Mouse (Mus musculus): Measurements from ENCODE around the gene Prkar1a.

The Prkar1a gene

DNA sequence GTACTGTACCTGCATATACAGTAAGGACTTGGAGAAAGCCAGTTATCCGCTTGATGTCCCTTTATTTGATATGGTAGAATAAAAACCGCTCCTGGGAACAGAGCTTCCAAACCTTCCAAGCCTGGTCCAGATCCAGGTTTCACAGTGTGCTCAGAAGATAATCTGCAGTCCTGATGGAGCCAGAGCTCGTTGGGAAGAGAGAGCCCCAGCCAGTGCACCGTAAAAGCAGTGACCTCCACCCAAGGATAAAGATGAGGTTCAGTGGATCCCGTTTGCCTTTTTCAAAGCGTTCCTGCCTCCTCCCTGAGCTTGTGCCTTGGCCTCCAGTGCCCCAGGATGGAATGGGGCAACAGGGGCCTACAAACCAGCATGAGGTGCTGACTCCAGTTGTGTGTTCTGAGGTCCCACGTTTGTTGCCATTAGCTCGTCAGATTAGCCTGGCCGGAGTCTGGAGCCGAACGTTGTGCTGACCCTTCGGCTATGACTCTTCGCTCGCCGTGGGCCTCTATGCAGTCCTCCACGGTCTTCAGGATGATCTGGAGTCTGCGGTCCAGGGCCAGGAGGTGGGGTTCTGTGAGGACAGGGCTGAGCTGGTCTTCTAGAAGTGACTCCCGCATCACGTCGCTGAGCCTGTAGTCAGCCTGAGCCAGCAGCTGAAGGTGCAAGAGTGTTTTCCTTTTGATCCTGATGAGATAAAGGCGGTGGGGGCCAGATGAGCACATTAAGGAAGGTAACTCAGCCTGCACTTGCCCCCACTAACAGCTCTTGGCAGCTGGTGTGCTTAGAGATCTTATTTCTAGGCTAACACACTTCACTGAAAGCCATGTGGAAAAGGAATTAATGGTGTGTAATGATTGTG is 23.9 kb downstream of the Prkar1a start:
- DNase-seq (ENCODE audit: low spot score), result no peak

DNA sequence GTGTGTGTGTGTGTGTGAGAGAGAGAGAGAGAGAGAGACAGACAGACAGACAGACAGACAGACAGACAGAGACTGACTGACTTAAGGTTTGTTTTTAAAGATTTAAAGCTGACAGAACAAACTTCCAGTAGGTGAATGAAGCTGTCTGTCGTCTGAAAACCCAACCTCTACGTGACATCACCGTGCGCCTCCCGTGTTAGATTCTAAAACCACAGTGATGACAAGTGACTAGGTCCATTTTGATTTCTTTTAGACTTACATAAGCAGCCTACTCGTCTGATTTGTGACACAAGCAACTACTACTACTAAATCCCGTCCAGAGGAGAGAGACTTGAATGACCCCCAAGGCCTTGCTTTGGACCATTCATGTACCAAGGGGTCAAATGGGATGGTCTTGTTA is 24.5 kb downstream of the Prkar1a start:
- DNase-seq (ENCODE audit: low spot score), result no peak

DNA sequence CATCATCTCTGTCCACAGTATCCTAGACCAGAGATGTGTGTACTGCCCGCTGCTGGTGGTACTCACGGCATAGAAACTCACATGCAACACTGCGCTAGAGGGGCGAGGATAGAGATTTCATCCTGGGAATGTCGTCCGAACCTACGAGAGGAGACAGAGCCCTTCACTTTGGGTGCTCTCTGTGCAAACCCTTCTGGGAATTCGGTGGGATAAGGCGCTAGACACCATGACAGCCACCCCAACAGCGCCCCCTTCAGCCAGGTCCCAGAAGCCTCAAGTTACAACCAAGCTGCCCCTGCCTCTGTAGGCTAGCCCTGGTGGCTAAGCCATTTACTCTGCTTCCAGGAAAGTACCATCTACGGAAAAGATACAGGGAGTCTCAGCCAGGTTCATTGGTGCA is 25.3 kb downstream of the Prkar1a start:
- DNase-seq (ENCODE audit: low spot score), result no peak

DNA sequence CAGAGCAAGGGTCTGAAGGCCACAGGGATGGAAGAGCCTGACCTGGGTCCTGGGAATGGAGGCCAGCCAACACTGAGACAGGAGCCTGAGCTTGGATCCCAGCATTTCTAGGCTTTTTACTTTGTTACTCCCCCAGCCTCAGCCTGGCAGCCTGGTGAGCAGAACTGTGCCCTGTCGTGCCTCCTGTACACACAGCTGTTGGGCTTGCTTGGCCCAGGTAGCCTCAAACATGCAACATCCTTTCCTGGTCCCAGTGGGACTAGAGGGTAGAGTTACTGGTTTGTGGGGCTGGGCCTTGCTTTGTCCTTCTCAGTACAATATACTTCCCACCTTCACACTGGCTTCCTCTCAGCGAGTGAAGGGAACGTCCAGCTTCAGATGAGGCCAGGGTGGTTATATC is 26.0 kb downstream of the Prkar1a start:
- no peak for DNase-seq (ENCODE audit: low spot score)

DNA sequence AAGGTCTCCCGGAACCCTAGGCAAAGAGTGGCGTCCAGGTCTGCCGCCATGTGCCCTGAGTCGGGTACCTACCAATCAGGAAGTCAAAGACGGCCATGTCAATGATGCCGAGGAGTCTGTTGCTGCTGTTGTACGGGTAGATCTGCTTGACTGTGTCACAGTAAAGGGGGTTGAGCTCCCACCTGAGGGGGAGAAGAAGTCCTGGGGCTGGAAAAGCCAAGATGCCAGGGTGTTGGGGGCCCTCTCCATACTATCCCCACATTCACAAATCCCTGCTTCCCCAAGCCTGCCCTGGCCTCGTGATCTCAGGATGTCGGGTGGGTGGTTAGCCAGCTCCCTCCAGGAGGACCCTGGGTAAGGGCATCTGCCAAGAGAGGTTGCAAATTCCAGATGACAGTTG is 26.6 kb downstream of the Prkar1a start:
- no peak for DNase-seq (ENCODE audit: low spot score)

DNA sequence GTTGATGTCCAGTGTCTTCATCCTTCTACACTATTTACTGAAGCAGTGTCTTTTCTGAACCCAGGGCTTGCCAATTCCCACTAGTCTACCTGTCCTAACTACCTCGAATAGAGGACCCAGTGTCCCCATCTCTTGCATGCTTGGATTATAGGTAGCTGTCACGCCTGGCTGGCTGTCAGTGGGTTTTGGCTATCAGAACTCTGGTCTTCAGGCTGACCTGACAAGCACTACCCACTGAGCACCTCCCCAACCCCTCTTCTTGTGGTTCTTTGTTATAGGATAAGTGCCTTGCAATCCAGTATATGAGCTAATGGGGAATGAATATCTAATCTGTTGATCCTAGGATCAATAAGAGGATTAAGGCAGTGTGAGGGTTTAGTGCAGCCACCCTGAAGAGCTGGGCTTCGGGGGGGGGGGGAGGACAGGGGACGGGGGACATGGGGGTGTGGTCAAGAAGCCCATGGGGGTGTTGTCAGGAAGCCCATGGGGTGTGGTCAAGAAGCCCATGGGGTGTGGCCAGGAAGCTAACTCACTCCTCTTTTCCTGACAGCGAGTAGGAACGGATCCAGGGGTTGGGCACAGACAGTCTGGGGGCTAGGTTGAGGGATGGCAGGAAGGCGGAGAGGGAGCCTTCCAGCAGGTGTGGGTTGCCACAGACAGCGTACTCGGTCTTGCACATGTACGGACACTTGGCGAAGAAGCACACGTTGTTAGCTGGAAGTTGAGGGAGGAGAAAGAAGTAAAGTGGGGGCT is 27.6 kb downstream of the Prkar1a start:
- no peak for DNase-seq (ENCODE audit: low spot score)

DNA sequence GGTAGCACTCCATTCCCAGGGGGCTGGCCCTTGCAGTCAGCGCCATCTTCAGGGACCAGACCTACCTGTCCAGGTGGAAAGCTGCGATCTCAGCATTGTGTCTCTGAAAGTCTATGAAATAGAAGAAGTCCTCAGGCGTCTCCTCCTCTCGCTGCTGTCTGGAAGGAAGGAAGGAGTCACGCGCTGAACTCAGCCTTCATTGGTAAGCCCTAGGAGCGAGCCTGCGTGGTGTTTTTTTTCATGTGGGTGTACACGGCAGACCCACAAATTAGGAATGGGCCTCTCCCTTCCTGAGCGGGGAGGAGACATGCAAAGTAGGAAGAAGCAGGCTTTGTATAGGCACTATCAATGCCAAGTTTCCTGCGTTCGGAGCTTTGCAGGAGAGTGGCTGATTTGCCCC is 29.1 kb downstream of the Prkar1a start:
- no peak for DNase-seq (ENCODE audit: low spot score)

DNA sequence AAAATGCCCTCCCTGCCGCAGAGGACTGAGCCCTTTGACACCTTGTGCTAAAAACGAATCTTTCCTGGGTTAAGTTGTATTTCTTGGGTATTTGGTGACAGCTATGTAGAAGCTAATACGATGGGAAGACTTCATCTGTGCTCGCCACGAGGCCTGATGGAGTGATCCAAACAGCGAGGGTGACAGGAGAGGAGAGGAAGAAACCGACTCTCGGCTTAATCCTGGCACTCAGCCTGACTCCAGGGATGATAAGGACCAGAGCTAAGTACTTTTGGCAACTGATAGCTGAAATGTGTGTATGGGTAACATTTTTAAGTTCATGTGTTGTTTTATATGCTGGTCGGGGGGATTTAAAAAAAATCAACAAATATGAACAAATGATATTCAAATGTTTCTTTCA is 31.7 kb downstream of the Prkar1a start:
- DNase-seq (ENCODE audit: low spot score), result no peak

DNA sequence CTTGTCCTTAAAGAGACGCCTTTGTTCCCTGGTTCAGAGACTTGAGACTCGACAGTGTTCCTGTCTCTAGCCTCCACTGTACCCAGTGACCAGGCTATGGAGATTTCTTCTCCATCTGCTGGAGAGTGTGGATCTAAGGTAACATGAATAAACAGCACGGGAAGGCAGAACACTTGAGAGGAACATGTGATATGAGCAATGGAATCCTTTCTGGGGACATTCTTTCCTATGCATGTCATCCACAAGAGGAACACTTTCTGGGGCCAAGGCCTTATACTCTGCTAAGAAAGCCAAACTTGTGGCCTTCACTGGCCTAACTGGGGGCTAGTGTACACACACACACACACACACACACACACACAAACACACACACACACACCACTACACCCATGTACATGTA is 32.4 kb downstream of the Prkar1a start:
- no peak for DNase-seq (ENCODE audit: low spot score)

DNA sequence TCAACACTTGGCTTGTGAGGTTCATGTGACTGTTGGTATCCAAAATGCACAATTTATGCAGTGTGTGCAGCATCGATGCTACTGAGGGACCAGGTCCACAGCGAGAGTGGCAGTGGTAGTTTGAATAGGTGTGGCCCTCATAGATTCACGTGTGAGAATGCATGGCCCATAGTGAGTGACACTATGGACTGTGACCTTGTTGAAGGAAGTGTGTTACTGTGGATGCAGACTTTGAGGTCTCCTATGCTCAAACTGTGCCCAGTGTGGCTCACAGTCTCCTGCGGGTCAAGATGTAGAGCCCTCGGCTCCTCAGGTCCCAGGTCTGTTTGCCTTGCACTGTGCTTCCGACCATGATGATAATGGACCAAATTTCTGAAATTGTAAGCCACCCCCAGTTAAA is 33.0 kb downstream of the Prkar1a start:
- DNase-seq (ENCODE audit: low spot score), result no peak

DNA sequence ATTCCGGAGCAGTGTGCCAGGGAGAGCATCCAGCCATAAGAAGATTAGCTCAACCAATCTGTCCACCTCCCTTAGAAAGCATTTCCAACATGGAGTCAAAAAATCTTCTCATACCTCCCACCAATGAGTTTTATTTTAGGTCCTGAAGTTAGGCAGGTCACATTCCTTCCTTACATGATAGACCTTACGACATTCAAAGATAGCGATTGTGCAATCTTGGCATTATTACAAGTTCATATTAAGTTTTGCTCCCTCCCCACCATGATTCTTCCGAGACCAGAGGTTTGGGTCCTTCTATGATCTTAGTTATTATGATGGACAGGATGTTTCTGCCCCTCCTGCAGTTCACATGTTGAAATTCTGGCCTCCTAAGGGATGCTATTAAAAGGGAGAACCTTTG is 40.3 kb downstream of the Prkar1a start:
- DNase-seq (ENCODE audit: low spot score), result no peak

DNA sequence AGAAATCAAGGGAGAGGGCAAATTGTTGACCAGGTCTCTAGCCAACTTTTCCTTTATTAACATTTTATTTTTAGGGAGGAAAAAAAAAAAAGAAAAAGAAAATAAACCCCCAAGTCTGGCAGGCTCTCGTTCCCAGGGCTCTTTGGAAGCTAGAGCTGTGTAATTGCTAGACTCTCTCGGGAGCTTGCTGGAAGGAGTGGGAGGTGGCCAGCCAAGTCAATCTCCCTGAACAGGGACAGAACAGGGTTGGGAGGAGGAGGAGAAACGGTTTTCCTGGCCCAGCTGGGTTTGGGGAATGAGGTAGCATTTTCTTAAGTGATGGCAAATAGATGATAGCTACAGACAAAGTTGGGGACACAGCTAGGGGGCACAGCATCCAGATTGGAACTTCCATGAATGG is 43.5 kb downstream of the Prkar1a start:
- peak; percentile 82 for DNase-seq (ENCODE audit: low spot score)

DNA sequence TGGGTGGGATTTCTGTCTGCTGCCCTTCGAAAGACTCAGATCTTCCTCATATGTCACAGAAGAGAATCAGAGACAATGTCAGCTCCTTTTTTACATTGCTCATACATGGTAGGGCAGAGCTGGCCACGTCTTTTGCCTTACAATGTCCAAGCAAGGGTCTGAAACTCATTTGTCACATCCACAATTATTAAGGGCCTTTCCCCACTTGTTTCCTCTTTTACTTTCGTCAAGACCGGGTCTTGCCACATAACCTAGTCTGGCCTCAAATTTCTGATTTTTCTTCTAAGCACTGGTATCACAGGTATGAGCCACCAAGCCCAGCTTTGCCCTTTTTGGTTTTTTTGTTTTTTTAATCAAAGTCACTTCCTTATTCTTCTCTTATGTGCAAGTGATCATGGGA is 47.3 kb downstream of the Prkar1a start:
- DNase-seq (ENCODE audit: low spot score), result no peak

DNA sequence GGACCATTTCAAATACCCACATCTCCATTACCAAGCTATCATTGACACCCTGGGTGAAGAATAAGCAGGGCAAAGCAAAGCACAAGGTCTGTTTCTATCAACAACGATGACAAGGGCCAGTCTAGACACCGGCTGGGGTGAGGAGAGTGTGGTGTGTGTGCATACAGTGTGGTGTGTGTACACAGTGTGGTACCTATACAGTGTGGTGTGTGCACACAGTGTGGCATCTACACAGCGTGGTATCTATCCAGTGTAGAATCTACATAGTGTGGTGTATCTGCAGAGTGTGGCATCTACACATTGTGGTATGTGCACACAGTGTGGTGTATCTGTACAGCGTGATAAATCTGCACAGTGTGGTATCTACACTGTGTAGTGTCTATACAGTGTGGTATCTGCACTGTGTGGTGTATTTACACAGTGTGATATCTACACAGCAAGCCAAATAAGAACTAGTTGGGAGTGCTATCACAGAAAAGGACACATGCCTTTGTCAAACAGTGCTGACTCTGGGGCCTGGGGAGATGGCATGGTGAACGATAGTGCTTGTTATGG is 48.0 kb downstream of the Prkar1a start:
- DNase-seq (ENCODE audit: low spot score), result no peak

DNA sequence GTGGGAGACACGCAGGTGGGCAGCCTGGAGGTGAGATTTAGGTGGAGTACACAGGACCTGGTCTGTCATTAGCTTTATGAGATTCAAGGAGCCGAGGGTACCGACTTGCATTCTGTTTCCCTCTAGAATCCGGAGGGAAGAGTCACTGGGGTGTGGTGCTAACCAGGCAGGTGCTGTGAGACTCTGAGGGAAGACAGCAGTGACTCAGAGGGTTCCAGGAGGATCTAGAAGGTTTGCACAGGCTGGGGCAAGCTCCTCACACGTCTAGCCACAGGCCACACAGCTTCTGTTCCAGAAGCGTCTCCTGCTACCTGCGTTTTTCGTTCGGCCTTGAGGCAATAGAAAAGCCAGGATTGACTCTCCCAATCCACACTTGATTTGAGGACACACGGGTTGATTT is 49.5 kb downstream of the Prkar1a start:
- no peak for DNase-seq (ENCODE audit: low spot score)

DNA sequence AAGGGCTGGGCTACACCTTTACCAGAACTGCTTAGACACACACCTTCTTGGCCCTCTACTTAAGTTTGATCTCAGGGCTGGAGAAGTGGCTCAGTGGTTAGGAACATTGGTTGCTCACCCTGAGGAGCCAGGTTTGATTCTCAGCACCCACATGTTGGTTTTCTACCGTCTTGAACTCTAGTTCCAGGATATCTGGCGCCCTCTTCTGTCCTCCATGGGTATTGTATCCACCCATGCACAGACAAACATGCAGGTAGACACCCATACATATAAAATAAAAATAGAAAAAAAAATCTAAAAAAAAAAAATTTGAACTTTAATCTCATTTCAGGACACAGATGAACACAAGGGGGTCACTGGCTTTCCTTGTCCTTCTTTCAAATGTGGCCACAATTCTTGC is 50.6 kb downstream of the Prkar1a start:
- no peak for DNase-seq (ENCODE audit: low spot score)

DNA sequence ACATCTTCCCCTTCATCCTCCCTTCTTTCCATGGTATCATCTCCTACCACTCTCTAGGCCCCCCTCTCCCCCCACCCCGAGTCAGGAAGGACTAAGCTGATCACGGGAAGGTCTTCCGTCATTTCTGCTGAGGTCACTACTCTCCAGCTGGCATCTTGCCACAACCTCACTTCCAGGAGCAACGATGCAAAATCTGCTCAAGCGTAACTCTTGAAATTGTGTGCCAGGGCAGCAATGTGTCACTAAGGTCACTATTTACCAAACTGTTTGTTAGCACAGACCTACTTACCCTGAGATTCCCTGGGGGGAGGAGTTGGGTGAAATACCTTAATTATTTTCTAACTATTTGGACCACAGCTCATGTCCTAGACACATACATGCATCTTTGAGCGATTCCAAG is 51.6 kb downstream of the Prkar1a start:
- DNase-seq (ENCODE audit: low spot score), result peak; percentile 67

DNA sequence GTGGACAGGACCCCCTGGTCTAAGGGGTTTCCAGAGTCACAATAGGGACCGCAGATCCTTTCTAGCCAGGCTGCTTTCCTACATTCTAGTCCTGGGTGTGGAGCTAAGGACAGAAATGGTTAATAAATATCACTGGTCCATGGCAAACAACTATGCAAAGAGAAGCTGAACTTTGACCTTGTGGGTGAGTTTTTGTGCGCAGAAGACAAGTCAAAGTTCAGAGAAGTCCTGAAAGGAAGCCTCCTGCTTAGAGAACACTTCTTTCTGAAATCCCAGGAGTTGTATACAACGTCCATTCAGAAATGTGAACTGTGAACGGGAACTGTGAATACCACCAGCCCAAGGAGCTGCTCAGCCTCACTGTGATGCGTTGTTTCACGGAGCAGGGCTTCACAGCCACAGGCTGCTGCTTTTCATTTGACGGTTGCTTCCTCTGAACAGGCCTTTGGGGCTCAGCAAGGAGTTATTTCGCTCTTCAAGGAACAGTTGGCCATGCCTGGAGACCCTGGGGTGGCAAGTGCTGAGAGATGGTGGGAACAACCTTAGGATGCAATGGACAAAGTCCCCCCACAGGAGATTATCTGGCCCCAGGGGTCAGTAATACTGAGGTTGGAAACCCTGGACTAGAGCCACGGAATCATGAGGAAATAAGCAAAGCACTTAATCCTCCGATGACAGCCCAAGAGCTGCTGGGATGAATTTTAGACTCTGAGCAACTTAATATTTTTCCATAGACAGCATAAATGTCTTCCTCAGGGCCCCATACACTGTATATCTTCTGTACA is 53.0 kb downstream of the Prkar1a start:
- DNase-seq (ENCODE audit: low spot score), result peak; percentile 35

DNA sequence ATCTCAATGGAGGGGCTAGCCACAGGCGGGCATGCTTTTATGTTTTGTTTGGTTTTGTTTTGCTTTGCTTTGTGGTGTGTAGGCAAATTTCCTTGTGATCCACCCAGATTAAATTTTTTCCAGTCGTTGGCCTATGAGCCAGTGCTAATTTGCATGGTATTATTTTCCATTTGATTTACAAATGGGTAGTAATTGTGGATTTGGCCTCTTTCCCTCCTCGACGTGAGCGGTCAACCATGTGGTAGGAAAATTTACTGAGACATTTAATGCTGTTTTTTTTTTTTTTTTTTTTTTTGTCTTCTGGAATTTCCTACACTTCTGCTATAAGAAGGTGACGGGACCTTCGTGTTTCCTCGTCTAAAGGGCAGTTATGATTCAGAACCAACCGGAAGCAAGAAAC is 54.6 kb downstream of the Prkar1a start:
- no peak for DNase-seq (ENCODE audit: low spot score)

DNA sequence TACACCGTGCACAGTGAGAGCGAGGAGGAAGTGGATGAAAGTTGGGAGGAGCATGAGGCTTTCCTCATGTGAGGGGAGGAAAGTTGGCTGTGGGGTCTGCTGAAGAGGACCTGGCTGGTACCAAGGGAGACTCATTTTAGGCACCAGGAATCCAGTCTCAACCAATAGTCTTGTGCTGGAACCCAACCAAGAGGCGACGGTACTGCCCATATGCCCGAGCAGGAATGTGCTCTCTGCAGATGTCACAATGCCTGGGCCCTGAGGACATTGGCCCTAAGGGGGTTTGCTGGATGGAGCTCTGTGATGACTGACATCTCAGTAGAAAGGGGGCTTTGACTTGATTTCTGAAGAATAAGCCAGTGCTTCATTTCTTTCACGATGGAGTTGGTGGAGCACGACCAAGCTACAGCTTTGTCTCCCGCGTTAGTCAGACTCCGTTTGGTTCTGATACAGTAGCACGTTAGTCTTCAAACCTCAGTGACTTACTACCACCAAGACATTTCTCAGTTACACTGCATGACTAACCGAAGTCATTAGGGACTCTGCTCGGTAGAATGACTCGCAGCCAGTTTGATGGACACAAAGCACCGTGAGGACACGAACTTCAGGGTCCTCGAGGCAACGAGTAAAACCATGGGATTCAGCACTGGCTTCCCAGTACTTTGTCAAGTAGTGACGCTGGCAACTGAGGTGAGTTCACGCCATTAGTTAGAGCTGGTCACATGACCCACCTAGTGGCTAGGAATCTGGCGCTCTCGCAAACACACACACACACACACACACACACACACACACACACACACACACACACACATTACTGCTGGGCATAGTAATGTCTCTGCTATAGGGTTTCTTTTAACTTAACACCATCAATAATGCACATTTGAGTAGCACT is 55.4 kb downstream of the Prkar1a start:
- DNase-seq (ENCODE audit: low spot score), result no peak

DNA sequence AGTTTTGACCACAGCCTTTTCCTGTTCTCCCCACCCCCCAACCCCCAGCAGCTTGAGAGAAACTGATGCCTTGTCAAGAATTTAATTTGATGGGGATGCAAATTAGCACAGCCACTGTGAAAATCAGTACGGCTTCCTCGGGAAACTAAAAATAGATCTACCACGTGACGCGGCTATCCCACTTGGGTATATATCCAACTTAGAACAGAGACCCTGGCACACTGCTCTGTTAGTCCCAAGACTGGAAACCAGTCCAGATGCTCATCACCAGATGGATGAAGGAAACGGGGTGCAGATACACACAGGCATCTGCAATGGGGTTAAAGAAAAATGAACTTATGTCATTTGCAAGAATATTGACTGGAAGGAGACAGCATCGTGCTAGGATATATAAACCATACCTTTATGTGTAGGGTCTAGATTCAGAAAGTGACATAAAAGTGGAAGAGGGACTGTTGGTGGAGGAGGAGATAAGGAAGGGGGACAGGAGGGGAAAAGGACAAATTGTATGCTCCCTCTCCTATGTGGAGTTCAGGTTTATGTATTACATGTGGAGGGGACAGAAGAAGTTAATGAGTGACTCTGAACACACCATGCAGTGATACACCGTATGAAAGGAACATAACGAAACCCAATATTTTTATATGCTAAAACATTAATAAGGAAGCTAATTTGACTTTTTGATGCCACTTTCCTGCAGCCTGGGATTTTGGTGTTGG is 56.3 kb downstream of the Prkar1a start:
- DNase-seq (ENCODE audit: low spot score), result no peak

All from adipocyte (in vitro differentiated cells).